Mouse (Mus musculus): ENCODE data around the gene Hoxa6. TPM values are rescaled to one million over a fixed set of nuclear protein-coding genes. Genes with fewer than 3 reads are reported as not detected.

The Hoxa6 gene
- total and polyA plus RNA-seq, 3 experiments: not detected

- H3K27me3 ChIP-seq (ENCODE audit: control insufficient read depth in 1 of 2, insufficient read depth in 2 of 2, low read length in 2 of 2): no peaks in the 10 kb centered on the region
- H3K9ac ChIP-seq (ENCODE audit: control insufficient read depth, low read depth, low read length, poor library complexity, severe bottlenecking): no peak overlapping the region
- TF ChIP-seq SIN3A (IDR thresholded peaks at IDR 0.05; ENCODE audit: low read length): no peak
- TF ChIP-seq TBP (IDR thresholded peaks at IDR 0.05; ENCODE audit: low read depth, low read length): no peak
- no peak for TF ChIP-seq MAX (IDR thresholded peaks at IDR 0.05; ENCODE audit: low read length)
- no peak for TF ChIP-seq RCOR1 (IDR thresholded peaks at IDR 0.05; ENCODE audit: low read depth, low read length)
- no peak for TF ChIP-seq TCF12 (IDR thresholded peaks at IDR 0.05; ENCODE audit: low read depth, low read length)
- TF ChIP-seq TAL1 (IDR thresholded peaks at IDR 0.05; ENCODE audit: low read length): no peak
- TF ChIP-seq NELFE (IDR thresholded peaks at IDR 0.05; ENCODE audit: low read depth, low read length): no peak
- no peak for TF ChIP-seq MEF2A (IDR thresholded peaks at IDR 0.05; ENCODE audit: extremely low read depth, insufficient replicate concordance, low read depth, low read length, poor library complexity, severe bottlenecking)
- no peak for TF ChIP-seq CHD1 (IDR thresholded peaks at IDR 0.05; ENCODE audit: low read depth, low read length)
- TF ChIP-seq CHD2 (IDR thresholded peaks at IDR 0.05; ENCODE audit: low read length): no peak
- TF ChIP-seq MAZ (IDR thresholded peaks at IDR 0.05; ENCODE audit: low read depth, low read length): no peak
- TF ChIP-seq MYC (IDR thresholded peaks at IDR 0.05; ENCODE audit: low read depth, low read length): no peak
- TF ChIP-seq EP300 (IDR thresholded peaks at IDR 0.05; ENCODE audit: low read depth in 1 of 2, low read length in 2 of 2): no peak
- TF ChIP-seq POLR2A (IDR thresholded peaks at IDR 0.05; ENCODE audit: control insufficient read depth in 1 of 2, insufficient read depth in 1 of 2, low read depth in 1 of 2, low read length in 2 of 2, poor library complexity in 1 of 2): no peak
- TF ChIP-seq ZNF384 (IDR thresholded peaks at IDR 0.05; ENCODE audit: low read depth, low read length): no peak
- TF ChIP-seq ZMIZ1 (IDR thresholded peaks at IDR 0.05; ENCODE audit: low read depth, low read length): no peak
- no peak for TF ChIP-seq ETS1 (IDR thresholded peaks at IDR 0.05; ENCODE audit: low read depth, low read length)
- no peak for TF ChIP-seq HCFC1 (IDR thresholded peaks at IDR 0.05; ENCODE audit: low read depth, low read length)
- no peak for TF ChIP-seq GABPA (IDR thresholded peaks at IDR 0.05; ENCODE audit: low read depth, low read length)
- no peak for TF ChIP-seq E2F4 (IDR thresholded peaks at IDR 0.05; ENCODE audit: borderline replicate concordance, low read depth, low read length)
- no peak for DNase-seq (ENCODE audit: low read depth, low spot score)
- no peak overlapping the region for H3K27ac ChIP-seq (ENCODE audit: control insufficient read depth, low read depth, low read length)
- no peaks in the 10 kb centered on the region for H3K9me3 ChIP-seq (replicated peaks; ENCODE audit: insufficient read depth, low read length)
- no peak overlapping the region for H3K4me3 ChIP-seq (ENCODE audit: control insufficient read depth in 1 of 2, insufficient read depth in 1 of 2, low read depth in 2 of 2, low read length in 2 of 2)
- H3K79me2 ChIP-seq (ENCODE audit: control insufficient read depth, insufficient read depth, low read length, poor library complexity): no peaks in the 10 kb centered on the region
- no peaks in the 10 kb centered on the region for H3K4me1 ChIP-seq (ENCODE audit: control insufficient read depth in 1 of 2, insufficient read depth in 2 of 2, low read length in 2 of 2)
- H3K36me3 ChIP-seq (ENCODE audit: control insufficient read depth in 1 of 2, insufficient read depth in 2 of 2, low read length in 2 of 2): no peaks in the 10 kb centered on the region
Observed at GRCm38 (mm10) chr6:52215771-52216535, 7.4 kb upstream of the Hoxa6 start.

- no peaks in the 10 kb centered on the region for H3K27me3 ChIP-seq (ENCODE audit: control insufficient read depth in 1 of 2, insufficient read depth in 2 of 2, low read length in 2 of 2)
- no peaks in the 10 kb centered on the region for H3K79me2 ChIP-seq (ENCODE audit: control insufficient read depth, insufficient read depth, low read length, poor library complexity)
- no peak for DNase-seq (ENCODE audit: low read depth, low spot score)
- no peak overlapping the region for H3K9ac ChIP-seq (ENCODE audit: control insufficient read depth, low read depth, low read length, poor library complexity, severe bottlenecking)
- TF ChIP-seq POLR2A (IDR thresholded peaks at IDR 0.05; ENCODE audit: control insufficient read depth in 1 of 2, insufficient read depth in 1 of 2, low read depth in 1 of 2, low read length in 2 of 2, poor library complexity in 1 of 2): no peak
- no peak for TF ChIP-seq TCF12 (IDR thresholded peaks at IDR 0.05; ENCODE audit: low read depth, low read length)
- TF ChIP-seq SIN3A (IDR thresholded peaks at IDR 0.05; ENCODE audit: low read length): no peak
- TF ChIP-seq GABPA (IDR thresholded peaks at IDR 0.05; ENCODE audit: low read depth, low read length): no peak
- TF ChIP-seq HCFC1 (IDR thresholded peaks at IDR 0.05; ENCODE audit: low read depth, low read length): no peak
- no peak overlapping the region for H3K4me3 ChIP-seq (ENCODE audit: control insufficient read depth in 1 of 2, insufficient read depth in 1 of 2, low read depth in 2 of 2, low read length in 2 of 2)
- no peaks in the 10 kb centered on the region for H3K36me3 ChIP-seq (ENCODE audit: control insufficient read depth in 1 of 2, insufficient read depth in 2 of 2, low read length in 2 of 2)
- H3K4me1 ChIP-seq (ENCODE audit: control insufficient read depth in 1 of 2, insufficient read depth in 2 of 2, low read length in 2 of 2): no peaks in the 10 kb centered on the region
- H3K27ac ChIP-seq (ENCODE audit: control insufficient read depth, low read depth, low read length): no peak overlapping the region
- H3K9me3 ChIP-seq (replicated peaks; ENCODE audit: insufficient read depth, low read length): no peaks in the 10 kb centered on the region
Observed at GRCm38 (mm10) chr6:52215070-52215469, 6.5 kb upstream of the Hoxa6 start.

Measured in MEL (cell line).